ENCODE assay signal across 9 mouse cellular contexts in genomic region chr8:94942566-94942965, GRCm38 (mm10). TPM values are rescaled to one million over a fixed set of nuclear protein-coding genes. Genes with fewer than 3 reads are reported as not detected.
DNase-seq lines count a peak whose midpoint lies in the region; ATAC-seq lines count a peak whose summit lies in the region.
"Had no signal": no experiment of that assay in that cellular context is flagged by ENCODE, and none has a peak within 500 bp of the region (broad histone marks: within the 10 kb centered on the region; RNA-seq: fewer than 3 reads in every experiment).

No protein-coding gene starts in this region.

- intact Hi-C loops in left cerebral cortex, postnatal 25 days (cut with DNase I) = loop anchor here (5.0 kb wide), 1 partner anchor 295 kb away; no protein-coding TSS in a partner anchor

- H3K4me3 ChIP-seq in heart, embryonic 11.5 days (ENCODE audit: low read depth, low read length) = no peak overlapping the region
- H3K4me3 ChIP-seq in midbrain, embryonic 11.5 days (ENCODE audit: low read depth, low read length) = no peak overlapping the region

- no peaks in the 10 kb centered on the region for H3K36me3 ChIP-seq in heart, embryonic 11.5 days (ENCODE audit: control insufficient read depth, insufficient read depth, low read length)
- H3K36me3 ChIP-seq in midbrain, embryonic 11.5 days (ENCODE audit: control insufficient read depth, insufficient read depth, low read length) = no peaks in the 10 kb centered on the region
- H3K36me3 ChIP-seq in splenic B cell, adult 2 months (ENCODE audit: control insufficient read depth, insufficient read depth, low read length, poor library complexity, severe bottlenecking) = no peaks in the 10 kb centered on the region

- H3K9ac ChIP-seq in heart, embryonic 11.5 days (ENCODE audit: low read depth, low read length) = no peak overlapping the region
- no peak overlapping the region for H3K9ac ChIP-seq in midbrain, embryonic 11.5 days (ENCODE audit: low read length)

- 15% methylated on average over 6 of the region's 6 CpGs for WGBS in heart, embryonic 11.5 days (ENCODE audit: insufficient replicate concordance)
- 16% methylated on average over 6 of the region's 6 CpGs for WGBS in midbrain, embryonic 11.5 days

- no peak for ATAC-seq in heart, embryonic 11.5 days (replicated peaks; ENCODE audit: insufficient number of reproducible peaks, low FRiP score, low TSS enrichment)
- peak; percentile 65 to 71; a peak in 3 of 4 replicates for ATAC-seq in hematopoietic stem cell, adult 5-6 weeks (replicated peaks in 1 of 2; ENCODE audit: insufficient read depth in 1 of 2, low FRiP score in 2 of 2, low TSS enrichment in 1 of 2, low read depth in 1 of 2, poor library complexity in 2 of 2, severe bottlenecking in 2 of 2)
- peak; percentile 38; the same call in 1 of the 2 replicates for ATAC-seq in midbrain, embryonic 11.5 days (ENCODE audit: low FRiP score)

- no peak overlapping the region for H3K27ac ChIP-seq in heart, embryonic 11.5 days (ENCODE audit: low read depth, low read length)
- H3K27ac ChIP-seq in midbrain, embryonic 11.5 days (ENCODE audit: low read depth, low read length) = no peak overlapping the region

- peaks cover 13% of the 10 kb centered on the region; the same call in 1 of the 2 replicates for H3K27me3 ChIP-seq in heart, embryonic 11.5 days (ENCODE audit: control insufficient read depth, insufficient read depth, low read length)
- H3K27me3 ChIP-seq in midbrain, embryonic 11.5 days (ENCODE audit: control insufficient read depth, insufficient read depth, low read length) = no peaks in the 10 kb centered on the region
- H3K27me3 ChIP-seq in splenic B cell, adult 2 months (ENCODE audit: control insufficient read depth, insufficient read depth, low read length, poor library complexity, severe bottlenecking) = no peaks in the 10 kb centered on the region

- DNase-seq in heart, adult 11 months = peak; percentile 94
- peak; percentile 53 for DNase-seq in T-cell, adult 2 months (ENCODE audit: low spot score)
- DNase-seq in embryo, embryonic 11 days = peak; percentile 62
- DNase-seq in left cerebral cortex, postnatal 25 days (ENCODE audit: low spot score in 2 of 2) = peak; percentile 52 to 56
- peak; percentile 96 for DNase-seq in midbrain, embryonic 11.5 days (ENCODE audit: low spot score, missing footprints)
- peak; percentile 77 for DNase-seq in splenic B cell, adult 2 months (ENCODE audit: low read depth, low spot score)

- no peaks in the 10 kb centered on the region; the same call in 1 of the 2 replicates for H3K4me1 ChIP-seq in heart, embryonic 11.5 days (ENCODE audit: control insufficient read depth, insufficient read depth, low read length)
- H3K4me1 ChIP-seq in midbrain, embryonic 11.5 days (ENCODE audit: control insufficient read depth, insufficient read depth, low read length) = no peaks in the 10 kb centered on the region

- no peak overlapping the region for H3K4me2 ChIP-seq in heart, embryonic 11.5 days
- H3K4me2 ChIP-seq in midbrain, embryonic 11.5 days = no peak overlapping the region

- no peaks in the 10 kb centered on the region for H3K9me3 ChIP-seq in heart, embryonic 11.5 days (replicated peaks; ENCODE audit: control insufficient read depth, low read length)
- H3K9me3 ChIP-seq in midbrain, embryonic 11.5 days (ENCODE audit: control insufficient read depth, low read length) = no peaks in the 10 kb centered on the region

RNA-seq across cellular contexts. Expression of gene Adgrg5, which starts 19.1 kb away (rescaled TPM):
- 0.10 and 0.47 TPM in 2 replicates for polyA plus RNA-seq in heart, embryonic 11.5 days (2014; fragmentation: Nextera tagmentation; extraction: Ambion mirVana)
- 0.25 TPM in 1 of 2 replicates, not detected in the other for total RNA-seq in hematopoietic stem cell, adult 5-6 weeks (2017)
- not detected for total RNA-seq in left cerebral cortex, postnatal 25 days (2021)
- polyA plus RNA-seq in midbrain, embryonic 11.5 days (2014; fragmentation: Nextera tagmentation; extraction: Ambion mirVana) = 0.36 and 0.40 TPM in 2 replicates
- total RNA-seq: left cerebral cortex, postnatal 10 days had no signal

RNA-seq across cellular contexts. Expression of gene Ccdc102a, which starts 24.7 kb away (rescaled TPM):
- 22.8 and 24.8 TPM in 2 replicates for polyA plus RNA-seq in heart, embryonic 11.5 days (2014; fragmentation: Nextera tagmentation; extraction: Ambion mirVana)
- 3.4 and 4.9 TPM in 2 replicates for total RNA-seq in hematopoietic stem cell, adult 5-6 weeks (2017)
- total RNA-seq in left cerebral cortex, postnatal 25 days (2021) = 1 to 10 TPM; 1.5 to 1.7 TPM
- polyA plus RNA-seq in midbrain, embryonic 11.5 days (2014; fragmentation: Nextera tagmentation; extraction: Ambion mirVana) = 13.5 and 15.9 TPM in 2 replicates

RNA-seq across cellular contexts. Expression of gene Adgrg1, which starts 32.0 kb away (rescaled TPM):
- 6.4 and 7.5 TPM in 2 replicates for polyA plus RNA-seq in heart, embryonic 11.5 days (2014; fragmentation: Nextera tagmentation; extraction: Ambion mirVana)
- 565 and 601 TPM in 2 replicates for total RNA-seq in hematopoietic stem cell, adult 5-6 weeks (2017)
- total RNA-seq in left cerebral cortex, postnatal 25 days (2021) = 10 to 100 TPM; 67.2 to 94.5 TPM
- 153 and 157 TPM in 2 replicates for polyA plus RNA-seq in midbrain, embryonic 11.5 days (2014; fragmentation: Nextera tagmentation; extraction: Ambion mirVana)
